Mouse (Mus musculus): ENCODE data around the gene Ranbp3l.

Ranbp3l gene

DNA sequence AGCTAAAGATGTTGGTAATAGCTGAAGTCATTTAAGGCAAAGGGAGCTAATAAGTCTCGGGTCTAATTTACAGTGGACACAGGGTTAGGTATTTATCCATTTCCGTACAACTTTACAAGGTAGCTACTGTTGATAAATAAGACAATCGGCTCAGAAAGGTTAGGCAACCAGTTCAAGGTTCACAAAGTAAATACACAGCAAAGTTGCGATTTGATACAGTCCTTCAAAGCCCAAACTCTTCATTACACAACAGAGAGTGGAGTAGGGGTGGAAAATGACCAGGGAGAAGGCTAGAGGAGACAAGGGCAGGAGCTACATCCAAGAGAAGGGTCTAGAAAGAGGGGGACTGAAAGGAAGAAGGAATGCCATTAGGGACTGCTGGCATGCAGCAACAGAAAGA lies 101.1 kb downstream of the Ranbp3l start:
- POLR2A ChIA-PET = interaction anchor here in 2 of 4 experiments (1.0 to 1.5 kb wide), 4 partner anchors 17 to 64 kb away, joined by 3 to 6 read pairs (median 4); no protein-coding TSS in a partner anchor
- CTCF ChIA-PET = no interaction called here

DNA sequence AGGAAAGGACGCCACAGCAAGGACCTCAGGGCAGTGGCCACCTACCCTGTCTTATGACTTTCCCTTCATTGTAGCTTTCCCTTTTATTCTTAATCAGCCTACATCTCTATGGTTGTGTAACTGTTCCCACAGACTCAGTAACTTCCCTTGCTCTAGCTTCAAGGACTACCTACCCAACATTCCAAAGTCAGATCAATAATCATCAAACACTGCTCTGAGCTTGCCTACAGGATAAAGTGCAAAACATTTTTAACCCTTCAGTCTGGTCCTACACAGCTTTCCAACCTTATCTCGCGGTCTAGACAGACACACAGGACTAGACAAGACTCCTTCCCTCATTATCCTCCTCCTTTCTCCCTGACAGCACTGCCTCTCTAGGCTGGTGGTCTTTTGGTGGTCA lies 102.6 kb downstream of the Ranbp3l start:
- CTCF ChIA-PET = interaction anchor here in 1 of 4 experiments (0.5 kb wide), 1 partner anchor 69 kb away, joined by 5 read pairs; no protein-coding TSS in a partner anchor
- POLR2A ChIA-PET = interaction anchor here (0.6 to 10.8 kb wide), 43 partner anchors 8 to 1400 kb away, joined by 3 to 162 read pairs (median 4); partner anchors contain the start of genes Lmbrd2 (in 3 of the 4) and Dnajc21 (in 1 of the 4)

DNA sequence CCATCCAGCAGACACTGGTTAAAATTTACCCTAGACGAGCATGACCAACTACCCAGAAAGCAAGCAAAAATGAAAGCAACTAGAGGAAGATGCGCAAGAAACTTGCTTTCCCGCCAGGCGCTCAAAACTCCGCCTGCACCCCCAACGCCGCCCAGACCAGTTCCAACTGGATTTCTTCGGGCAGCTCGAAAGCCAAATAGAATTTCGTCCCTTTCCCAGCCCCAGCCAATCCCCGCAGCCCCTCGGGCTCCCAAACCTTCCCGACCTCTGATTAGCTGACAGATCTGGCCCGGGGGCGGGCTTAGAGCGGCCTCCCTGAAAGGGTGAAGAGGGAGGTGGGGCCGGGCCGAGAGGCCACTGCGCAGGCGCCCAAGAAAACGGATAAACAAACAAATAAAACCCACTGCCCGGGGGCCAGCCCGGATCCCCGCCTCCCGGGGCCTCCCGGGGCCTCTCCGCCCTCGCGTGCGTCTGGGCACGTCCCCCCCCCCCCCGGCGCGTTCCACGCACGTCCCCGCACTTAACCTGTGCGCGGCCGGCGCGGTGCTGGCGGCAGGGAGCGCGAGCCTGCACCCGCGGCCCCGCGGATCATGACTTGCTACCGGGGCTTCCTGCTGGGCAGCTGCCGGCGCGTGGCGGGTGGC lies 103.3 kb downstream of the Ranbp3l start, which contains the start of gene Nadk2:
Nadk2 (plus strand) TSS at position 349 of the 644 bp plus-strand sequence.
- ChIA-PET POLR2A (interaction anchor here in 3 of 4 experiments (0.6 to 10.8 kb wide), 49 partner anchors 8 to 1583 kb away, joined by 3 to 162 read pairs (median 4); partner anchors contain the start of gene Lmbrd2 (in 3 of the 3)), CTCF (interaction anchor here in 2 of 4 experiments (0.7 kb wide), 2 partner anchors 23 to 436 kb away, joined by 4 to 8 read pairs; no protein-coding TSS in a partner anchor)

DNA sequence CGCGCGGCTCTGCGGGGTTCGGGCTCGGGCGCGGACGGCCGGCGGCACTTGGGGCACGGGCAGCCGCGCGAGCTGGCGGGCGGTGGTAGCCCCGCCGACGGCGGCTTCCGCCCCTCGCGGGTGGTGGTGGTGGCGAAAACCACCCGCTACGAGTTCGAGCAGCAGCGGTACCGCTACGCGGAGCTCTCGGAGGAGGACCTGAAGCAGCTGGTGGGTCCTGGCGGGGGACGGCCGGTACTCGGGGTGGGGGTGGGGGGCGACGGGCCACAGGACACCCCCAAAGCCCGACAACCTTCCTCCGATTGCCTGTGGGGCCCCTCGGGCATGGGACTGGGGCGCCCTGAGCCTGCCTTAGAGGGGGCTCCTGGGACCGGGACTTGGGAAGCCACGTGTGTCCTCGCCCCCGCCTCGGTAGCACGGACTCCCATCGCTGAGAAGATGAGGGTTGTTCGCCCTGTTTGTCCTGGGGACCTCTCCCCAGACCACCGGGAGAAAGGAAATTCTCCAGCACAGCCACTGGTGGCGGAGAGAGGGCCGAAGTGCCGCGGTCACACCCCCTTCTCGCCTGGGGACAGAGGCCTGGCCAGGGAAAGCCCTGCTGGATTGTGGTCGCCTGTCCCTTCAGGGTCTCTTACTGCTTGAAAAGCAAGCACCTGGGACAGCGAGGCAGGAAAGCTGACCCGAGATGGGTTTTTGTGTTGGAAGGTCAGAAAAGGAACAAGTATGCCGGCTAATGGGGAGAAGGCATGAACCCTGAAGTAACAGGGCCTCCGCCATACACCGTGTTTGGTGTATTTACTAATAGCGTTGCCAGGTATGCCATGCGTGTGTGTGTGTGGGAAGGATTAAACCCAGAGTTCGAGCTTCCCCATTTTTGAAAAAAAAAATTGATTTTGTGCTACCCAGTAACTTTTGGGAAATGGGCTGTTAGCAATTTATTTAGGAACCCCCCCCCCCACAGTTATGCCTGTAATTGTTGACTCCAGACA lies 104.1 kb downstream of the Ranbp3l start:
- CTCF ChIA-PET = interaction anchor here in 2 of 4 experiments (0.7 kb wide), 2 partner anchors 437 to 719 kb away, joined by 4 to 5 read pairs; no protein-coding TSS in a partner anchor
- POLR2A ChIA-PET = interaction anchor here in 3 of 4 experiments (0.6 to 10.8 kb wide), 31 partner anchors 7 to 643 kb away, joined by 3 to 162 read pairs (median 6); partner anchors contain the start of gene Lmbrd2 (in 1 of the 3)

DNA sequence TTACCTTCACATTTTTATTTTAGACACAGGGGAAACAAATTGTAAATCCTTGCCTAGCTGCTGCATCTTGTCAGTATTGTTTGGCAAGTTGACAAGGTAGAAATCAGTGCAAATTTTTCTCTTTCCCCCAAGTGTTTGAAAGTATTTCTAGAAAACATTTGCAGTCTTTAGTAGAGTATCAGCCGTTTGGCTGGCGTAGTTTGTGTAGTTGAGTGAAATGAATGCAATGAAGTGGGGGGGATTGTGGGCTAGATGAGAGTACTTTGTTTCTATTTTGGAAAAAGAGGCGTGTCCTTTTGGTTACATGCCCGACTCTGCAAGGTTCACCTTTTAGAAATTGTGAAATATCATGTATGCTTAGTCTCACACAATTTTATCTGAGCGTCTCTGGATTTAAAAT lies 104.9 kb downstream of the Ranbp3l start:
- POLR2A ChIA-PET = interaction anchor here in 3 of 4 experiments (0.6 to 10.8 kb wide), 16 partner anchors 8 to 1650 kb away, joined by 3 to 162 read pairs (median 6); partner anchors contain the start of gene Lmbrd2 (in 1 of the 3)
- CTCF ChIA-PET = no interaction called here

DNA sequence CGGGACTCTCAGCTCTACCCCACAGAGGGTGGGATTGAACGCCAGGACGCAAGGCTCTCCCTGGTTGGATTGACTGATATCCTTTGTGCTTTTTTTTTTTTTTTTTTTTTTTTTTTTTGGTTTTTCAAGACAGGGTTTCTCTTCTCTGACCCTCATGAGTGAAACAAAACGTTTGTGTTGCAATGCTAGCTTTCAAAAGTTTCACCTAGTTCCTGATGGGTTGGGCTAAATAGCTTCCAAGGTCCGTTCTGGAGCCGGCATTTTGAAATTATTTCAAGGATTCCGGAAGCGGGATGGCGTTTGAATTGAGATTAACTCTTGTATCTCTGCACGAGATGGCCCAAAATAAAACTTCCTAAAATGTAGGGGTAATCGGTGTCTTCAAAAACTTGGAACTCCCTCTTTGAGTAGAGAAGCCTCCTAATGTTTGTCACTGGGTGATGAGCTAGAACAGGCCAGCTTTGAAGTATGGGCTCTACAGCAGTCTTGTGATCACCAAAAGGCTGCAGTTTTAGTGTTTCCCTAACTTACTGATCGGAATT lies 105.4 kb downstream of the Ranbp3l start:
- CTCF ChIA-PET = no interaction called here
- POLR2A ChIA-PET = interaction anchor here in 3 of 4 experiments (0.6 to 10.8 kb wide), 16 partner anchors 9 to 1649 kb away, joined by 3 to 162 read pairs (median 4); partner anchors contain the start of gene Lmbrd2 (in 1 of the 3)

DNA sequence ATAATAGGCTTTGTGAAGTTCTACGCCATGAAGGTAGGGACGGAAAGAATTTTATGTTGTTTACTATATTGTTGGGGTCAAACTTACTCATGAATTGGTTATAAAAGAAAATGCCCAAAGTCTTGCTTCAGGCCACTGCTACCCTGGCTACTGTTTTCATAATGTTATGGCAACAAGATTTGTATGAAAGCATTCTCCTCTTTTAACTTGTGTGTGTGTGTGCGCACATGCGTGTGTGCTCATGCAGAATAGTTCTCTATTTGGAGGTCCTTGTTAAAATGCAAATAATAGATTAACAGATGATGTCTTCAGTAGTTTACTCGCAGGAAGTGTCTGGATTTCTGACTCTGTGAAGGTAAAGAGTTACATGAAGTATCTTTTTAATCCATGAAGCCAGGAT lies 105.9 kb downstream of the Ranbp3l start:
- ChIA-PET CTCF (interaction anchor here in 1 of 4 experiments (0.7 kb wide), 1 partner anchor 46 kb away, joined by 3 read pairs; no protein-coding TSS in a partner anchor), POLR2A (interaction anchor here (0.6 to 10.8 kb wide), 18 partner anchors 8 to 1649 kb away, joined by 3 to 162 read pairs (median 4); partner anchors contain the start of gene Lmbrd2 (in 2 of the 4))

DNA sequence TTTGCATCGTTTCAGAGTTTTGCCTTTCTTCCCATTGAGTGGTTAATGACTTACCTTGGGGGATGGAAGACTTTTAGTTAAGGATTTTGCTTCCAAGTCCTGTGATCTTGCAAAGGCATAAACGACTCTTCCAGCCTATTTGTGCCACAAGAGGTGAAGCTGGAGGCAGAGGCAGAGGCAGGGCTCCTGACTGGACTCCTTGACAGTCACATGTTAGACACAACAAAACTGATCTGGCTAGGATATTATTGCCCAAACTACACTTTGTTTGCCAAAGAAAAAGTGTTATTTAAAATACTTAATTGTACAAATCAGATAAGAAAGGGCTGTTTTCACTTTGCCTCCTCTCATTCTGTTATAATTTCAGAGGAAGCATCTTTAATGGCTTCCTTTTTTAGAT lies 106.4 kb downstream of the Ranbp3l start:
- CTCF ChIA-PET = interaction anchor here in 1 of 4 experiments (0.7 kb wide), 1 partner anchor 45 kb away, joined by 3 read pairs; no protein-coding TSS in a partner anchor
- POLR2A ChIA-PET = interaction anchor here (0.6 to 10.8 kb wide), 17 partner anchors 8 to 410 kb away, joined by 3 to 162 read pairs (median 5); partner anchors contain the start of gene Lmbrd2 (in 2 of the 4)

DNA sequence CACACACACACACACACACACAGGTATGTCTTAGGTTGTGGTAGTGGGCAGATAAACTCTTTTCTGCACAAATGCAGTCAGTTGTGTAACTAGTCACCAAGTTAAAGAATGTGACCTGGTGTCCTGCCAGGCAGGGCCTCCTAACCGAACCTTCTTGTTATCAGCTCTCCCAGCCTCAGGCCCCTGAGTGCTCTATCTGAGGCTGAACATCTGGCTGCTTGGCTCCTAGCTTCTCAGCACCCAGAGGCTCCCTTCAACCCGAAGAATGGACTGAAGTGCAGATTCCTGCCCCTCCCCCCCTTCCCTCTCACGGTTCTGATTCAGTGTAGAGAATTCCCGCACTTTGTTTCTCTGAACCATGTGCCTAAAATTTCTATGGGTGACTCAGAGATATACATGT lies 106.9 kb downstream of the Ranbp3l start:
- CTCF ChIA-PET = no interaction called here
- POLR2A ChIA-PET = interaction anchor here (0.6 to 10.8 kb wide), 14 partner anchors 8 to 410 kb away, joined by 3 to 162 read pairs (median 4); partner anchors contain the start of gene Lmbrd2 (in 1 of the 4)

DNA sequence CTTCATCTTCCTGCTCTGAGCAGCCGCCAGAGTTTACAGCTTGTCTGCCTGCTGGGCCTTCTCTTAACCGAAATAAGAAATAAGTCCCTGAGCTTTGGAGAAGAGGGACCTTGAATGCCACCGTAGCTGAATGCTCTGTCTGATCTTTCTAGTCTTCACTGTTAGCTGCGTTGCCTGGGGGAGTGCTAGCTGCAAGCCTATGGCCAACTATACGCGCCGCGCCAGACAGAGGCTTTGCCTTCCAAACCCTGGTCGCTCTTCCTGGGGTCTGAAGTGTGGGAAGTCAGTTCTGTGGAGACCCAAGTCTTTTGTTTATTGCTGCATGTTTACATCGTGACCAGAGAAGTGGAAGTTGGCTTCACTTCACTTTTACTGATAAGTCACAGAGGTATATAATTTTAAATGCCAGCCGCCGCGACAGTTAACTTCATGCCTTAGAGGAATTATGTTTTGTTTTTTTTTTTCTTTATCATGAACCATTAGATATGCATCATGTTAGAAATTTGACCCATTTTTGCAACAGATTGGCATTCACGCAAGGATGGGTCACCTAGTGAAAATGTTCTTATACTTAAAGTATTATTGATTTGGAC lies 108.0 kb downstream of the Ranbp3l start:
- CTCF ChIA-PET = no interaction called here
- POLR2A ChIA-PET = interaction anchor here in 2 of 4 experiments (0.7 to 10.8 kb wide), 10 partner anchors 7 to 114 kb away, joined by 3 to 162 read pairs (median 6); partner anchors contain the start of gene Lmbrd2 (in 1 of the 2)

DNA sequence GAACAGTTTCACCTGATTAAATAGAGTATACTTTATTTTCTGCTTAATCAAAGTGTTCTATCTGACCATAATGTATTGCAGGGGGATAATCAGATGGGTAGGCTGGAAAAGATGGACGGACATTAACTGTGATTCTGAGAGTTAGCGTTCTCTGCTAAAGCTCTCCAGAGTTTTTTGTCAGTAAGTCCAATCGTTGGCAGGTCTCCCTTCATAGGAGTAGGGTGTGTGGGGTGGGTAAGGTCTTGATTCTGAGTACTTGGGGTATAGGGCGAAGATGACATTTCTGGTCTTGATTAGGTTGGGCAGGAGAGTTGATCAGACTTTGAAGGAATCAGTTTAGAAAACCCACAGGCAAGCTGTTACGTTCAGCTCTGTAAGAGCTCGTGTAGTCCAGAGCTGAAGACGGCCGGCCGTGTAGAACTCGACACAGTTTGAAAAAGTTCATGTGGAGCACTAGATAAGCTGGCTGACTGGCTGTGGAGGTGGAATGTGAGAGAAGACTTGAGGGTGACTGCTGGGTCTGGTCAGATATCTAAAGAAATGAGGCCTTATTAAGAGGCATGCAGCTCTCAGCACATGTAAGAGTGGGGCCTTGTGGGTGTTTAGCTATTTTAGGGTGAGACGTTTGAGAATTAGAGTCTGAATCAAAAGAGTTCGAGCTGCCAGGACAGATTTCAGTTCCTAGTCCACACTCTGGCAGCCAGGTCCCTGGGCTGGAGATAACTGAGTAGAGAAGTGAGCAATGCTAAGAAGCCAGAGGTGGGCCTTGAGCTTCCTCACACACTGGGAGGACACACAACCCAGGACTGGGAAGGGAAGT lies 110.9 kb downstream of the Ranbp3l start:
- POLR2A ChIA-PET = interaction anchor here (0.6 to 10.8 kb wide), 18 partner anchors 8 to 1637 kb away, joined by 3 to 162 read pairs (median 4); partner anchors contain the start of genes Nadk2 (in 3 of the 4) and Lmbrd2 (in 1 of the 4)
- CTCF ChIA-PET = interaction anchor here in 2 of 4 experiments (0.8 to 1.8 kb wide), 2 partner anchors 9 to 41 kb away, joined by 3 to 6 read pairs; no protein-coding TSS in a partner anchor

DNA sequence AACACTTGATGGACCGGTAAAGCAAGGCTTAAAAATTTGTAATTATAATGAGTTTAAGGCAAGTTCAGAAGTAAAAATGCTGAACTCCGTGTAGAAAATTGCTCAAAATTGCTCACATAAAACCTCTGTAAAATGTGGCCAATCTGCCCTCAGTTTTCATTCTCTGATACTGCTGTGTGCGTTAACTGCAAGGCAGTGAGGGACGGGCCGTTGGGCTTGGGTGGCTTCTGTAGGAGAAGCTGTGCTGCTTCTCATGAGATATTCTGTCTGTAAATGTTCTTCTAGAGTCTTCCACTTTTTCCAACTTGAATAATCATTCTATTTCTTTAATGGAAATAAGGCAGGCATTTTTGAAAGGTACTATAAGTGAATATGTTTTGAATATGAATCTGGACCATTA lies 111.9 kb downstream of the Ranbp3l start:
- ChIA-PET POLR2A (interaction anchor here (0.6 to 10.8 kb wide), 16 partner anchors 8 to 1636 kb away, joined by 3 to 162 read pairs (median 4); partner anchors contain the start of genes Nadk2 (in 3 of the 4) and Lmbrd2 (in 1 of the 4)), CTCF (interaction anchor here in 1 of 4 experiments (1.8 kb wide), 1 partner anchor 40 kb away, joined by 6 read pairs; no protein-coding TSS in a partner anchor)

DNA sequence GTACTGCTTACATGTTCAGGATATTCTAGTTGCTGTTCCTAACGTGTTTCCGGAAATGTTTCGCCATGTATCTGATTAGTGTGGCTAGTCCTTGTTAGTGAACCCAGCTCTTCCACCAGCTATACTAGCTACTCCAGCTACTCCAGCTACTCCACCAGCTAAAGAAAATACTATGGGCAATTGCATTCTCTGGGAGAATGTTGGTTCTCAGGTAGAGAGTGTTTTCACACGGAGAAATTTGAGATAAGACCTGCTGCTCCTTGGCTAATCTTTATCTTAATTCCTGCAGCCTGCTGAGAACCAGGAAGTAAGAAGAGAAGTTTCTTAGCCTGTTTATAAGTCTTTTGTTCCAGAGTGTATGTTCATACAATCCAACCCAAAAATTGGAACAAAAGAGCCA lies 112.5 kb downstream of the Ranbp3l start:
- ChIA-PET CTCF (interaction anchor here in 1 of 4 experiments (1.8 kb wide), 1 partner anchor 39 kb away, joined by 6 read pairs; no protein-coding TSS in a partner anchor), POLR2A (interaction anchor here in 3 of 4 experiments (1.3 to 10.8 kb wide), 7 partner anchors 7 to 18 kb away, joined by 3 to 162 read pairs (median 15); partner anchors contain the start of gene Nadk2 (in 3 of the 3))

DNA sequence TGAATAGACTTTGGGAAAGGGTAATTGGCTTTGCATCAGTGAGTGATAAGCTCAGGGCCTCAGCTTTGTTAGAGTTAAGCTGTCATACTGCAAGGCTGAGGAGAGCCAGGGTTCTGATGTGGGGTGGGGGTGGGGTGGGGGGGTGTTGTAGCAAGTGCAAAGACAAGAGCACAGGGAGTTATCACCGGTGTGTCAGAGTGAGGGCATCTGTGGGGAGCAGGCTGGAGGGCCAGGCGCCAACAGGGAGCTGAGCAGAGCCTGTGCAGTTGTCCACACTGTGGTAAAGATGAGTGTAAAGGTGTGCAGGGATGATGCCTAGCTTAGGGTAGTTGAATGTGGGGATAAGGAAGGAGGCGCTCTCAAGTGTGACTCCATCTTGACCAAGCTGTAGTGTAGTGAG lies 113.5 kb downstream of the Ranbp3l start:
- POLR2A ChIA-PET = interaction anchor here in 3 of 4 experiments (0.6 to 4.7 kb wide), 10 partner anchors 8 to 1573 kb away, joined by 3 to 32 read pairs (median 4); partner anchors contain the start of gene Nadk2 (in 2 of the 3)
- CTCF ChIA-PET = interaction anchor here in 1 of 4 experiments (0.5 to 1.4 kb wide), 2 partner anchors 18 to 39 kb away, joined by 3 to 4 read pairs; no protein-coding TSS in a partner anchor

DNA sequence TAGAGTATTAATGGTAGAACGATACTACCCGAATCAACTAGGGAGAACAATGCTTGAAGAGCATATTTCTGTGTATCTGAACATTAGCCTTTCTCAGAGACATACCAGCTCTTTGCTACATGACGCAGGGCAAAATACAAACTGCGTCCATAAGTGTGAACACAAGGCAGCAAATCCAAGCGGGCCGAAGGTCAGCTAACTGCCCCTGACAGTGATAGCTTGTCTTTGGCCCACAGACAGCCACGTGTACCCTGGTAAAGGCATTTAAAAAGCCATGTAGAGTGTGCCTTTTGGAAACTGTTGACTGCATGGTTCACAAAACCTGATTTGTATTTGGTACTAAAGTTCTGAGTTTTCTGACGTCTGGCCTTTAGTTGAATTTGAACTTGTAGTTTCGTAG lies 115.0 kb downstream of the Ranbp3l start:
- ChIA-PET POLR2A (interaction anchor here in 2 of 4 experiments (0.7 to 4.7 kb wide), 8 partner anchors 8 to 385 kb away, joined by 3 to 32 read pairs (median 5); partner anchors contain the start of gene Nadk2 (in 2 of the 2)), CTCF (interaction anchor here in 1 of 4 experiments (0.7 kb wide), 1 partner anchor 821 kb away, joined by 9 read pairs; no protein-coding TSS in a partner anchor)

DNA sequence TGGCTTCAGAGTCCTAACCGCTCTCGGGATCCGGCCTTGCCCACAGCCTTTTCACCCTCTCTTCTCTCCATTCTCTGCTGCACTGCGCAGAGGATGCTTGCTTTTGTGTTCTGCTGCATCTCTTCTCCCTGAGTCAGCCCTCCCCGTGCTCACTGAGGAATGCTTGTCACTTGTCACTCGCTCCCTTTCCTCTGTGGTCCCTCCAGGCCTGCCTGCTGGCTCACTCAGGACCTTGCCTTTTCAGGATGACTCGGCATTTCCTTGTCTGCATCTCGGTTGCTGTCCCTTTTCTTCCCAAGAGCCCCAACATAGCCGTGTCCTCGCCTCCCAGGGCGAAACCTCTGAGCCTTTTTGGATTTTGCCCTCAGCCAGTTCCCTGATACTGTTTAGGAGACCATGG lies 119.1 kb downstream of the Ranbp3l start:
- ChIA-PET CTCF (no interaction called here), POLR2A (interaction anchor here in 3 of 4 experiments (0.7 to 6.4 kb wide), 23 partner anchors 8 to 191 kb away, joined by 3 to 162 read pairs (median 8); partner anchors contain the start of genes Nadk2 (in 3 of the 3) and Lmbrd2 (in 2 of the 3))

All from embryonic stem cell, embryonic (primary cell).